Mouse (Mus musculus) frontal cortex, postnatal 10 days (tissue): Measurements from ENCODE around the gene Ranbp6.
A peak's percentile ranks its signal among the peaks of the same experiment; 100 is the strongest.

Experiments used
- DNase-seq, 2 experiments: peaks; one replicate each; pipeline ENCODE4 v3.0.0; 2022; ENCODE audit warnings: low spot score in 2 of 2, mixed read lengths in 1 of 2

The Ranbp6 gene

GRCm38 (mm10) chr19:29812581-29813460 is at the start of gene Ranbp6:
TSS of gene Ranbp6 (minus strand) at chr19:29812974.
- peak; percentile 84 to 93 for DNase-seq

GRCm38 (mm10) chr19:29860816-29861215 is 48.0 kb upstream of the Ranbp6 start:
- DNase-seq: no peak

GRCm38 (mm10) chr19:29857267-29857666 is 44.5 kb upstream of the Ranbp6 start:
- DNase-seq: no peak

- no peak for DNase-seq
These were observed 40.9 kb upstream of the Ranbp6 start for GRCm38 (mm10) chr19:29853711-29854110.

GRCm38 (mm10) chr19:29851036-29851690 is 38.4 kb upstream of the Ranbp6 start:
- no peak for DNase-seq

GRCm38 (mm10) chr19:29849924-29850551 is 37.3 kb upstream of the Ranbp6 start:
- no peak for DNase-seq

- DNase-seq: peak in 1 of 2 experiments; percentile 14
These were observed 31.4 kb upstream of the Ranbp6 start for GRCm38 (mm10) chr19:29844036-29844661.

- no peak for DNase-seq
These were observed 30.9 kb upstream of the Ranbp6 start for GRCm38 (mm10) chr19:29843641-29844035.

- DNase-seq: no peak
These were observed 30.2 kb upstream of the Ranbp6 start for GRCm38 (mm10) chr19:29842973-29843372.

- DNase-seq: no peak
These were observed 27.9 kb upstream of the Ranbp6 start for GRCm38 (mm10) chr19:29840642-29841041.

GRCm38 (mm10) chr19:29838636-29839135 is 25.9 kb upstream of the Ranbp6 start:
- DNase-seq: no peak

- no peak for DNase-seq
These were observed 25.4 kb upstream of the Ranbp6 start for GRCm38 (mm10) chr19:29838171-29838570.

GRCm38 (mm10) chr19:29835364-29836034 is 22.7 kb upstream of the Ranbp6 start:
- no peak for DNase-seq

- no peak for DNase-seq
These were observed 18.1 kb upstream of the Ranbp6 start for GRCm38 (mm10) chr19:29830911-29831310.

- no peak for DNase-seq
These were observed 15.8 kb upstream of the Ranbp6 start for GRCm38 (mm10) chr19:29828558-29828957.

- no peak for DNase-seq
These were observed 13.9 kb upstream of the Ranbp6 start for GRCm38 (mm10) chr19:29826686-29827085.

GRCm38 (mm10) chr19:29825003-29825402 is 12.2 kb upstream of the Ranbp6 start:
- DNase-seq: no peak

- DNase-seq: no peak
These were observed 11.4 kb upstream of the Ranbp6 start for GRCm38 (mm10) chr19:29824034-29824700.

GRCm38 (mm10) chr19:29823456-29824010 is 10.8 kb upstream of the Ranbp6 start:
- no peak for DNase-seq

- no peak for DNase-seq
These were observed 8.2 kb upstream of the Ranbp6 start for GRCm38 (mm10) chr19:29820966-29821365.
